Comparison of ENCODE assay signal across 23 mouse cellular contexts in the genomic region with DNA sequence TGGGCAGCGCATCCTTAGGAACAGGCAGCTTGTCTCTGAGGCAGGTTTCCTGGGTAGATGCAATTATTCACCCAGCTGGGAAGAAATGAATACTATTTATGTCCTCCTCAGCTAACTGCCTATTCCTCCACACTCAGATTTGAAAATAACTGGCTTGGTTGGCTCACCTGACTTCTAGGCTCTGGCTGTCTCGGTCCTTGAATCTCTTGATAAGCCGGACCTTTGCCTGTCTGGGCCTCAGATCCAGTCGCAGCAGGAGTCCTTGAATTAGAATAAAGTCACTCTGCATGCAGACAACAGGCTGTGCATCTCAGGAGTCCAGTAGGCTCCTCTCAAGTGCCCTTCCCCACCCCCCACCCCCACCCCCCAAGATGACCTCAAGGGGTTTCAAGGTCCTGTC.
DNase-seq lines count a peak whose midpoint lies in the region; ATAC-seq and TF ChIP-seq lines count a peak whose summit lies in the region.
"Had no signal": no experiment of that assay in that cellular context is flagged by ENCODE, and none has a peak within 500 bp of the region (broad histone marks: within the 10 kb centered on the region; RNA-seq: fewer than 3 reads in every experiment).

No protein-coding gene starts in this region.

- H3K4me2 ChIP-seq in forebrain, embryonic 15.5 days (replicated peaks), result no peak overlapping the region
- H3K4me2 ChIP-seq in heart, embryonic 13.5 days, result no peak overlapping the region
- H3K4me2 ChIP-seq in neural tube, embryonic 13.5 days, result no peak overlapping the region
- no peak overlapping the region for H3K4me2 ChIP-seq in neural tube, embryonic 15.5 days
- H3K4me2 ChIP-seq: embryonic facial prominence, embryonic 13.5 days; heart, embryonic 15.5 days; kidney, embryonic 15.5 days; limb, embryonic 13.5 days; liver, embryonic 13.5 days; lung, embryonic 15.5 days; midbrain, embryonic 12.5 days had no signal

- ATAC-seq in forebrain, embryonic 15.5 days (replicated peaks), result no peak
- ATAC-seq in heart, embryonic 13.5 days (ENCODE audit: extremely low read depth, insufficient number of reproducible peaks, low FRiP score, low TSS enrichment), result no peak
- no peak for ATAC-seq in neural tube, embryonic 13.5 days (ENCODE audit: low read depth)
- no peak for ATAC-seq in neural tube, embryonic 15.5 days (ENCODE audit: low FRiP score)
- ATAC-seq: CD4-positive, CD25-positive, alpha-beta regulatory T cell, adult 4 months; intestine, postnatal 0 days had no signal

- intact Hi-C loops in heart, adult 2 months (cut with DNase I), result loop anchor here (2.0 to 10.0 kb wide), 2 partner anchors 108 to 440 kb away; partner anchors contain the start of gene Arhgap5

- H3K79me2 ChIP-seq in heart, adult 2 months (replicated peaks; ENCODE audit: control insufficient read depth, insufficient read depth, low read length), result no peaks in the 10 kb centered on the region

- H3K27ac ChIP-seq in forebrain, embryonic 10.5 days, result peak overlapping the region; percentile 70
- no peak overlapping the region for H3K27ac ChIP-seq in forebrain, embryonic 15.5 days (replicated peaks)
- H3K27ac ChIP-seq in heart, embryonic 13.5 days (replicated peaks), result peak overlapping the region; percentile 38; the same call in 1 of the 2 replicates
- H3K27ac ChIP-seq in heart, adult 2 months, result no peak overlapping the region
- H3K27ac ChIP-seq in neural tube, embryonic 13.5 days (replicated peaks), result 0 out of 2 replicates have a peak overlapping the region, but pooled peaks have one; percentile 18
- no peak overlapping the region for H3K27ac ChIP-seq in neural tube, embryonic 15.5 days (replicated peaks)
- H3K27ac ChIP-seq: embryonic facial prominence, embryonic 13.5 days; heart, embryonic 15.5 days; kidney, embryonic 15.5 days; limb, embryonic 13.5 days; liver, embryonic 13.5 days; macrophage had no signal

- H3K27me3 ChIP-seq in forebrain, embryonic 10.5 days (ENCODE audit: poor library complexity, severe bottlenecking), result 0 out of 2 replicates have a peak, but pooled peaks cover 11% of the 10 kb centered on the region
- H3K27me3 ChIP-seq in forebrain, embryonic 15.5 days, result no peaks in the 10 kb centered on the region
- H3K27me3 ChIP-seq in heart, embryonic 13.5 days (replicated peaks), result no peaks in the 10 kb centered on the region
- no peaks in the 10 kb centered on the region for H3K27me3 ChIP-seq in heart, adult 2 months (ENCODE audit: control insufficient read depth, insufficient read depth, low read length)
- no peaks in the 10 kb centered on the region for H3K27me3 ChIP-seq in neural tube, embryonic 13.5 days
- H3K27me3 ChIP-seq in neural tube, embryonic 15.5 days (replicated peaks), result no peaks in the 10 kb centered on the region
- H3K27me3 ChIP-seq: embryonic facial prominence, embryonic 13.5 days; heart, embryonic 15.5 days; kidney, embryonic 15.5 days; limb, embryonic 13.5 days; liver, embryonic 13.5 days; lung, embryonic 15.5 days had no signal

- TF ChIP-seq CTCF in heart, adult 2 months (IDR thresholded peaks at IDR 0.05), result no peak

- no peak overlapping the region for H3K4me3 ChIP-seq in forebrain, embryonic 10.5 days
- H3K4me3 ChIP-seq in forebrain, embryonic 15.5 days, result no peak overlapping the region
- H3K4me3 ChIP-seq in heart, embryonic 13.5 days, result no peak overlapping the region
- no peak overlapping the region for H3K4me3 ChIP-seq in heart, adult 2 months
- H3K4me3 ChIP-seq in neural tube, embryonic 13.5 days, result no peak overlapping the region
- H3K4me3 ChIP-seq in neural tube, embryonic 15.5 days (replicated peaks), result no peak overlapping the region
- H3K4me3 ChIP-seq: embryonic facial prominence, embryonic 13.5 days; heart, embryonic 15.5 days; hindbrain, embryonic 10.5 days; kidney, embryonic 15.5 days; limb, embryonic 13.5 days; liver, embryonic 13.5 days; lung, embryonic 15.5 days; midbrain, embryonic 12.5 days had no signal

- H3K9me3 ChIP-seq in forebrain, embryonic 10.5 days, result no peaks in the 10 kb centered on the region
- H3K9me3 ChIP-seq in forebrain, embryonic 15.5 days, result no peaks in the 10 kb centered on the region
- H3K9me3 ChIP-seq in heart, embryonic 13.5 days, result no peaks in the 10 kb centered on the region
- no peaks in the 10 kb centered on the region for H3K9me3 ChIP-seq in neural tube, embryonic 13.5 days
- H3K9me3 ChIP-seq in neural tube, embryonic 15.5 days (replicated peaks), result no peaks in the 10 kb centered on the region
- H3K9me3 ChIP-seq: embryonic facial prominence, embryonic 13.5 days; heart, embryonic 15.5 days; hindbrain, embryonic 10.5 days; kidney, embryonic 15.5 days; limb, embryonic 13.5 days; liver, embryonic 13.5 days; lung, embryonic 15.5 days; midbrain, embryonic 12.5 days had no signal

- H3K9ac ChIP-seq in forebrain, embryonic 15.5 days (replicated peaks), result no peak overlapping the region
- H3K9ac ChIP-seq in heart, embryonic 13.5 days, result no peak overlapping the region
- H3K9ac ChIP-seq in heart, adult 2 months (ENCODE audit: low read depth, low read length), result no peak overlapping the region
- no peak overlapping the region for H3K9ac ChIP-seq in neural tube, embryonic 13.5 days
- no peak overlapping the region for H3K9ac ChIP-seq in neural tube, embryonic 15.5 days (replicated peaks)
- H3K9ac ChIP-seq: embryonic facial prominence, embryonic 13.5 days; heart, embryonic 15.5 days; kidney, embryonic 15.5 days; limb, embryonic 13.5 days; liver, embryonic 13.5 days; lung, embryonic 15.5 days; midbrain, embryonic 12.5 days had no signal

- DNase-seq in forebrain, embryonic 10.5 days (ENCODE audit: extremely low spot score, low spot score), result no peak
- no peak for DNase-seq in heart, adult 2 months
- no peak for DNase-seq in thymus, postnatal 25 days
- DNase-seq: adrenal gland, adult 8-10 months; cerebellum, adult 9-11 months; gastrocnemius, postnatal 14 days; layer of hippocampus, postnatal 36 days; liver, embryonic 13.5 days; right cerebral cortex, postnatal 25 days had no signal

- 49% methylated on average over 4 of the region's 4 CpGs for WGBS in forebrain, embryonic 10.5 days
- 55% methylated on average over 4 of the region's 4 CpGs for WGBS in forebrain, embryonic 15.5 days
- WGBS in heart, embryonic 13.5 days, result 46% methylated on average over 4 of the region's 4 CpGs
- 75% methylated on average over 4 of the region's 4 CpGs for WGBS in heart, adult 2 months
- whole genome bisulfite sequencing in neural tube, embryonic 13.5 days, result 52% methylated on average over 4 of the region's 4 CpGs
- WGBS in neural tube, embryonic 15.5 days, result 46% methylated on average over 4 of the region's 4 CpGs

- no peaks in the 10 kb centered on the region for H3K36me3 ChIP-seq in forebrain, embryonic 10.5 days (replicated peaks)
- no peaks in the 10 kb centered on the region for H3K36me3 ChIP-seq in forebrain, embryonic 15.5 days
- H3K36me3 ChIP-seq in heart, embryonic 13.5 days, result no peaks in the 10 kb centered on the region
- H3K36me3 ChIP-seq in heart, adult 2 months (ENCODE audit: control insufficient read depth, insufficient read depth, low read length), result peaks cover 9% of the 10 kb centered on the region
- H3K36me3 ChIP-seq in neural tube, embryonic 13.5 days, result no peaks in the 10 kb centered on the region
- H3K36me3 ChIP-seq in neural tube, embryonic 15.5 days, result no peaks in the 10 kb centered on the region
- H3K36me3 ChIP-seq: embryonic facial prominence, embryonic 13.5 days; heart, embryonic 15.5 days; hindbrain, embryonic 10.5 days; kidney, embryonic 15.5 days; limb, embryonic 13.5 days; liver, embryonic 13.5 days; lung, embryonic 15.5 days; midbrain, embryonic 12.5 days had no signal

- H3K4me1 ChIP-seq in forebrain, embryonic 10.5 days, result peaks cover 61% of the 10 kb centered on the region
- peaks cover 50% of the 10 kb centered on the region for H3K4me1 ChIP-seq in forebrain, embryonic 15.5 days
- peaks cover 49% of the 10 kb centered on the region for H3K4me1 ChIP-seq in heart, embryonic 13.5 days
- H3K4me1 ChIP-seq in heart, adult 2 months (ENCODE audit: control insufficient read depth, insufficient read depth, low read length), result peaks cover 16% of the 10 kb centered on the region
- H3K4me1 ChIP-seq in neural tube, embryonic 13.5 days (replicated peaks), result peaks cover 29% of the 10 kb centered on the region
- H3K4me1 ChIP-seq in neural tube, embryonic 15.5 days, result peaks cover 29% of the 10 kb centered on the region
- H3K4me1 ChIP-seq: liver, embryonic 13.5 days had no signal

- TF ChIP-seq POLR2A in heart, adult 2 months (IDR thresholded peaks at IDR 0.05; ENCODE audit: insufficient read depth, low read depth, low read length), result no peak

- TF ChIP-seq EP300 in heart, adult 2 months (IDR thresholded peaks at IDR 0.05; ENCODE audit: insufficient read depth, low read depth, low read length), result no peak

Comparison
In these comparisons a context has a peak if more than half of its experiments do, and no peak if none do; other contexts are left out.
1. H3K27ac ChIP-seq: peak in forebrain, embryonic 10.5 days (single experiment), heart, embryonic 13.5 days (single experiment) and neural tube, embryonic 13.5 days (single experiment); none in forebrain, embryonic 15.5 days (single experiment), heart, adult 2 months (single experiment) and neural tube, embryonic 15.5 days (single experiment).